Mouse (Mus musculus) stomach, postnatal 0 days (tissue): ENCODE data around the gene Ap1s2. TPM values are rescaled to one million over a fixed set of nuclear protein-coding genes. Genes with fewer than 3 reads are reported as not detected.

ENCODE experiments used
- ATAC-seq: fragments of 200-750 bp; cut with Nextera tagmentation; 2 replicates; pipeline ENCODE4 v1.8.0; 2017; ENCODE audit not compliant: low FRiP score, low TSS enrichment
- DNase-seq: peaks from one replicate; pipeline ENCODE4 v3.0.0-alpha.2; 2016; ENCODE audit warnings: low spot score
- H3K27ac ChIP-seq: fragments of 300-500 bp; sonication (generic); replicated peaks from 2 replicates; pipeline ENCODE4 v1.5.1; 2014; ENCODE audit warnings: mild to moderate bottlenecking, control low read depth
- H3K27me3 ChIP-seq: fragments of 300-500 bp; sonication (generic); 2 replicates; pipeline ENCODE4 v1.6.1; 2014; ENCODE audit warnings: low read length; ENCODE audit not compliant: control insufficient read depth, insufficient read depth
- H3K36me3 ChIP-seq: fragments of 300-500 bp; sonication (generic); 2 replicates; pipeline ENCODE4 v1.6.1; 2014; ENCODE audit warnings: low read length, mixed read lengths; ENCODE audit not compliant: control insufficient read depth, insufficient read depth
- H3K4me1 ChIP-seq: fragments of 300-500 bp; sonication (generic); replicated peaks from 2 replicates; pipeline ENCODE4 v1.6.1; 2014; ENCODE audit warnings: antibody characterized with exemption; ENCODE audit not compliant: control insufficient read depth, insufficient read depth
- H3K4me2 ChIP-seq: fragments of 300-500 bp; sonication (generic); replicated peaks from 2 replicates; pipeline ENCODE4 v1.6.1; 2014; ENCODE audit warnings: low read depth, mild to moderate bottlenecking, control low read depth, moderate library complexity
- H3K4me3 ChIP-seq: fragments of 300-500 bp; sonication (generic); 2 replicates; pipeline ENCODE4 v1.5.1; 2014; ENCODE audit warnings: low read depth, low read length, control low read depth
- H3K9ac ChIP-seq: fragments of 300-500 bp; sonication (generic); 2 replicates; pipeline ENCODE4 v1.6.1; 2014; ENCODE audit warnings: mild to moderate bottlenecking, low read length, control low read depth, mixed read lengths
- H3K9me3 ChIP-seq: fragments of 300-500 bp; sonication (generic); 2 replicates; pipeline ENCODE4 v1.6.1; 2016; ENCODE audit warnings: low read length; ENCODE audit not compliant: control insufficient read depth
- CTCF ChIP-seq: IDR thresholded peaks from 2 replicates; pipeline ENCODE4 v1.5.1; 2016; ENCODE audit warnings: antibody characterized with exemption, low read depth, mild to moderate bottlenecking, moderate library complexity
- EP300 ChIP-seq: optimal IDR thresholded peaks from 2 replicates; pipeline ENCODE3; 2016; ENCODE audit warnings: antibody characterized with exemption
- WGBS: fragments of 180-500 bp; shearing (Covaris S2); extraction: QIAGEN DNeasy Blood & Tissue Kit; methylation state at CpG from one replicate; pipeline ENCODE4 v1.1.7; 2014; 5-methylcytosine and 5-hydroxymethylcytosine counted together
- polyA plus RNA-seq: library from polyadenylated mRNA; unstranded; fragments of >200 nt; fragmentation: Nextera tagmentation; extraction: Ambion mirVana; gene quantifications from 2 replicates; pipeline ENCODE4 v1.2.1, GENCODE M21; 2015

Ap1s2 gene
- polyA plus RNA-seq, 1 experiment from 2014 or later = 9.7 TPM

- H3K9me3 ChIP-seq = no peaks in the 10 kb centered on the region
- H3K36me3 ChIP-seq = no peaks in the 10 kb centered on the region
- H3K4me3 ChIP-seq = peak overlapping the region; percentile 55
- H3K4me2 ChIP-seq = peak overlapping the region; percentile 51
- no peak overlapping the region for H3K27ac ChIP-seq
- TF ChIP-seq EP300 (no peak), CTCF (no peak)
- no peak for DNase-seq
- H3K9ac ChIP-seq = peak overlapping the region; percentile 50; the same call in 1 of the 2 replicates
- 22% methylated on average over 8 of the region's 8 CpGs for WGBS
- no peak for ATAC-seq
- H3K4me1 ChIP-seq = no peaks in the 10 kb centered on the region
- no peaks in the 10 kb centered on the region for H3K27me3 ChIP-seq
Measured at GRCm38 (mm10) chrX:163908003-163908336, 847 bp upstream of the Ap1s2 start.

- no peaks in the 10 kb centered on the region for H3K9me3 ChIP-seq
- 26% methylated on average over 14 of the region's 34 CpGs for WGBS
- DNase-seq (no peak), ATAC-seq (no peak)
- peak overlapping the region; percentile 51 for H3K4me2 ChIP-seq
- H3K4me1 ChIP-seq = no peaks in the 10 kb centered on the region
- TF ChIP-seq CTCF = peak; percentile 29; the same call in 1 of the 2 replicates
- TF ChIP-seq EP300 = no peak
- H3K27ac ChIP-seq = peak overlapping the region; percentile 63; the same call in 1 of the 2 replicates
- H3K4me3 ChIP-seq = peak overlapping the region; percentile 58
- H3K9ac ChIP-seq = peak overlapping the region; percentile 57
- no peaks in the 10 kb centered on the region for H3K36me3 ChIP-seq
- H3K27me3 ChIP-seq = no peaks in the 10 kb centered on the region
Measured at GRCm38 (mm10) chrX:163909381-163909780, 564 bp downstream of the Ap1s2 start.

- H3K4me3 ChIP-seq = no peak overlapping the region
- TF ChIP-seq CTCF (peak; percentile 68), EP300 (no peak)
- H3K27ac ChIP-seq = no peak overlapping the region
- DNase-seq (peak; percentile 13), ATAC-seq (no peak)
- H3K4me2 ChIP-seq = no peak overlapping the region
- H3K27me3 ChIP-seq = no peaks in the 10 kb centered on the region
- H3K9me3 ChIP-seq = no peaks in the 10 kb centered on the region
- H3K4me1 ChIP-seq = no peaks in the 10 kb centered on the region
- H3K9ac ChIP-seq = no peak overlapping the region
- H3K36me3 ChIP-seq = no peaks in the 10 kb centered on the region
Measured at GRCm38 (mm10) chrX:163912791-163913190, 4.0 kb downstream of the Ap1s2 start.

GRCm38 (mm10) chrX:163929550-163929949 is 20.7 kb downstream of the Ap1s2 start:
- H3K36me3 ChIP-seq = no peaks in the 10 kb centered on the region
- ATAC-seq = no peak

GRCm38 (mm10) chrX:163934731-163935130 is 25.9 kb downstream of the Ap1s2 start:
- H3K4me2 ChIP-seq = no peak overlapping the region
- no peak overlapping the region for H3K27ac ChIP-seq
- H3K9ac ChIP-seq = no peak overlapping the region
- H3K4me3 ChIP-seq = no peak overlapping the region
- TF ChIP-seq CTCF (no peak), EP300 (no peak)
- H3K36me3 ChIP-seq = no peaks in the 10 kb centered on the region
- no peaks in the 10 kb centered on the region for H3K27me3 ChIP-seq
- 82% methylated on average over 8 of the region's 8 CpGs for WGBS
- no peak for DNase-seq
- ATAC-seq = no peak
- no peaks in the 10 kb centered on the region for H3K9me3 ChIP-seq
- no peaks in the 10 kb centered on the region for H3K4me1 ChIP-seq

More at GRCm38 (mm10) chrX:163929550-163929949, 20.7 kb downstream of the Ap1s2 start:
- Histone ChIP-seq H3K9me3 (no peaks in the 10 kb centered on the region), H3K4me1 (no peaks in the 10 kb centered on the region), H3K27me3 (no peaks in the 10 kb centered on the region), H3K4me2 (no peak overlapping the region), H3K27ac (no peak overlapping the region), H3K9ac (no peak overlapping the region), H3K4me3 (no peak overlapping the region)
- TF ChIP-seq EP300 (no peak), CTCF (no peak)
- no peak for DNase-seq

- no peak for ATAC-seq
- no peak for DNase-seq
- no peaks in the 10 kb centered on the region for H3K27me3 ChIP-seq
- no peaks in the 10 kb centered on the region for H3K4me1 ChIP-seq
- WGBS = 88% methylated on average over 6 of the region's 6 CpGs
- H3K9me3 ChIP-seq = no peaks in the 10 kb centered on the region
- no peaks in the 10 kb centered on the region for H3K36me3 ChIP-seq
- no peak overlapping the region for H3K9ac ChIP-seq
- no peak overlapping the region for H3K27ac ChIP-seq
- TF ChIP-seq EP300 (no peak), CTCF (no peak)
- H3K4me2 ChIP-seq = no peak overlapping the region
- H3K4me3 ChIP-seq = no peak overlapping the region
Measured at GRCm38 (mm10) chrX:163938587-163938986, 29.8 kb downstream of the Ap1s2 start.
